Mouse (Mus musculus): ENCODE data around the gene Grin2d. TPM values are rescaled to one million over a fixed set of nuclear protein-coding genes. Genes with fewer than 3 reads are reported as not detected.

The Grin2d gene
- total and polyA plus RNA-seq, 2 experiments from 2014 or later, result 6.6 to 51.6 TPM

GRCm38 (mm10) chr7:45842950-45843744, 35.0 kb downstream of the Grin2d start:
- no peaks in the 10 kb centered on the region for H3K4me1 ChIP-seq (ENCODE audit: insufficient read depth, low read length)
- no peaks in the 10 kb centered on the region for H3K27me3 ChIP-seq (ENCODE audit: insufficient read depth, low read length)
- ATAC-seq (ENCODE audit: low FRiP score) (no peak), DNase-seq (ENCODE audit: low spot score) (no peak)
- H3K36me3 ChIP-seq (ENCODE audit: insufficient read depth, low read length), result peaks cover 13% of the 10 kb centered on the region
- TF ChIP-seq CTCF (IDR thresholded peaks at IDR 0.05), result no peak
- no peak overlapping the region for H3K9ac ChIP-seq (replicated peaks; ENCODE audit: low read length, poor library complexity, severe bottlenecking)
- H3K4me2 ChIP-seq (ENCODE audit: low read depth, low read length, poor library complexity, severe bottlenecking), result no peak overlapping the region
- H3K9me3 ChIP-seq (ENCODE audit: low read length), result no peaks in the 10 kb centered on the region
- 89% methylated on average over 10 of the region's 10 CpGs for WGBS
- H3K27ac ChIP-seq (ENCODE audit: low read depth, low read length), result no peak overlapping the region
- H3K4me3 ChIP-seq (ENCODE audit: low read depth, low read length), result no peak overlapping the region

GRCm38 (mm10) chr7:45833924-45834323, 44.3 kb downstream of the Grin2d start:
- H3K27me3 ChIP-seq (ENCODE audit: insufficient read depth, low read length), result peaks cover 28% of the 10 kb centered on the region
- peaks cover 3% of the 10 kb centered on the region; the same call in 1 of the 2 replicates for H3K4me1 ChIP-seq (ENCODE audit: insufficient read depth, low read length)
- ATAC-seq (ENCODE audit: low FRiP score) (no peak), DNase-seq (ENCODE audit: low spot score) (no peak)
- H3K4me2 ChIP-seq (ENCODE audit: low read depth, low read length, poor library complexity, severe bottlenecking), result peak overlapping the region; percentile 36; the same call in 1 of the 2 replicates
- peak overlapping the region; percentile 25 for H3K4me3 ChIP-seq (ENCODE audit: low read depth, low read length)
- H3K9ac ChIP-seq (replicated peaks; ENCODE audit: low read length, poor library complexity, severe bottlenecking), result no peak overlapping the region; the same call in 1 of the 2 replicates
- TF ChIP-seq CTCF (IDR thresholded peaks at IDR 0.05), result no peak
- H3K9me3 ChIP-seq (ENCODE audit: low read length), result no peaks in the 10 kb centered on the region
- H3K36me3 ChIP-seq (ENCODE audit: insufficient read depth, low read length), result peaks cover 20% of the 10 kb centered on the region; the same call in 1 of the 2 replicates
- H3K27ac ChIP-seq (ENCODE audit: low read depth, low read length), result no peak overlapping the region
- WGBS, result 20% methylated on average over 18 of the region's 31 CpGs

GRCm38 (mm10) chr7:45833148-45833790, 44.9 kb downstream of the Grin2d start:
- DNase-seq (ENCODE audit: low spot score), result no peak
- Histone ChIP-seq H3K4me3 (ENCODE audit: low read depth, low read length) (peak overlapping the region; percentile 25), H3K4me1 (ENCODE audit: insufficient read depth, low read length) (peaks cover 3% of the 10 kb centered on the region; the same call in 1 of the 2 replicates), H3K9ac (replicated peaks; ENCODE audit: low read length, poor library complexity, severe bottlenecking) (peak overlapping the region; percentile 39; the same call in 1 of the 2 replicates), H3K9me3 (ENCODE audit: low read length) (no peaks in the 10 kb centered on the region), H3K27me3 (ENCODE audit: insufficient read depth, low read length) (peaks cover 28% of the 10 kb centered on the region), H3K36me3 (ENCODE audit: insufficient read depth, low read length) (peaks cover 21% of the 10 kb centered on the region; the same call in 1 of the 2 replicates), H3K27ac (ENCODE audit: low read depth, low read length) (no peak overlapping the region), H3K4me2 (ENCODE audit: low read depth, low read length, poor library complexity, severe bottlenecking) (peak overlapping the region; percentile 36)
- no peak for ATAC-seq (ENCODE audit: low FRiP score)
- no peak for TF ChIP-seq CTCF (IDR thresholded peaks at IDR 0.05)
- 5% methylated on average over 76 of the region's 86 CpGs for WGBS

- no peak for TF ChIP-seq CTCF (IDR thresholded peaks at IDR 0.05)
- WGBS, result 9% methylated on average over 28 of the region's 30 CpGs
- H3K4me3 ChIP-seq (ENCODE audit: low read depth, low read length), result peak overlapping the region; percentile 25; the same call in 1 of the 2 replicates
- H3K27ac ChIP-seq (ENCODE audit: low read depth, low read length), result no peak overlapping the region
- H3K9me3 ChIP-seq (ENCODE audit: low read length), result no peaks in the 10 kb centered on the region
- no peak overlapping the region for H3K9ac ChIP-seq (replicated peaks; ENCODE audit: low read length, poor library complexity, severe bottlenecking)
- ATAC-seq (ENCODE audit: low FRiP score), result no peak
- peaks cover 29% of the 10 kb centered on the region for H3K36me3 ChIP-seq (ENCODE audit: insufficient read depth, low read length)
- no peak for DNase-seq (ENCODE audit: low spot score)
- H3K4me2 ChIP-seq (ENCODE audit: low read depth, low read length, poor library complexity, severe bottlenecking), result peak overlapping the region; percentile 36; the same call in 1 of the 2 replicates
- peaks cover 28% of the 10 kb centered on the region for H3K27me3 ChIP-seq (ENCODE audit: insufficient read depth, low read length)
- H3K4me1 ChIP-seq (ENCODE audit: insufficient read depth, low read length), result peaks cover 3% of the 10 kb centered on the region; the same call in 1 of the 2 replicates
These were observed 45.8 kb downstream of the Grin2d start for GRCm38 (mm10) chr7:45832428-45832827.

- H3K36me3 ChIP-seq (ENCODE audit: insufficient read depth, low read length), result peaks cover 42% of the 10 kb centered on the region
- H3K4me1 ChIP-seq (ENCODE audit: insufficient read depth, low read length), result peaks cover 3% of the 10 kb centered on the region; the same call in 1 of the 2 replicates
- H3K4me3 ChIP-seq (ENCODE audit: low read depth, low read length), result peak overlapping the region; percentile 79
- no peaks in the 10 kb centered on the region for H3K9me3 ChIP-seq (ENCODE audit: low read length)
- ATAC-seq (ENCODE audit: low FRiP score) (peak; percentile 11; the same call in 1 of the 2 replicates), DNase-seq (ENCODE audit: low spot score) (no peak)
- peak overlapping the region; percentile 77 for H3K27ac ChIP-seq (ENCODE audit: low read depth, low read length)
- H3K27me3 ChIP-seq (ENCODE audit: insufficient read depth, low read length), result peaks cover 28% of the 10 kb centered on the region
- WGBS, result 18% methylated on average over 5 of the region's 5 CpGs
- peak overlapping the region; percentile 88 for H3K4me2 ChIP-seq (ENCODE audit: low read depth, low read length, poor library complexity, severe bottlenecking)
- H3K9ac ChIP-seq (replicated peaks; ENCODE audit: low read length, poor library complexity, severe bottlenecking), result 0 out of 2 replicates have a peak overlapping the region, but pooled peaks have one; percentile 58
- no peak for TF ChIP-seq CTCF (IDR thresholded peaks at IDR 0.05)
These were observed 47.1 kb downstream of the Grin2d start for GRCm38 (mm10) chr7:45831128-45831525.
